Mouse (Mus musculus): ENCODE measurements around the gene Vsx2. TPM values are rescaled to one million over a fixed set of nuclear protein-coding genes. Genes with fewer than 3 reads are reported as not detected.

Vsx2 gene
- polyA plus RNA-seq, 1 experiment from 2014 or later: not detected

DNA sequence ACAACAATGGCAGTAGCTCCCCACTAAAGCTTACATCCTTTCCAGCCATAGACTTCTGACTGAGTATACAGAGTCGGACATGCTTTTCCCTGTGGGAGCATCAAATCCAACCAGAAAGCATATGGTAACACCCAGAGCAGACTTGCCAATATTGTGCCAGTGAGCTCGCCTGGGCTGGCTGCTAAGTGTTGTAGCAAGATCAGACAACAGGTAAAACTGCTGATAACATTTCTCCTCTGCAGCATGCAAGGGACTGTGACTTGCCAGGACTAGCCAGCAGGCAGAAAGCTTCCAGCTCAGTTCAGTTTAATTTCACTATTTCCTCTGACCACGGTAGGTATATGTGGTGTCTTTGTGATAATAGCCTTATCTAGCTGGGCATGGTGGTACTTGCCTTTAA, 62.3 kb downstream of the Vsx2 start:
- Histone ChIP-seq H3K4me3 (ENCODE audit: low read length) (no peak overlapping the region), H3K27me3 (ENCODE audit: insufficient read depth, low read length) (peaks cover 2% of the 10 kb centered on the region), H3K4me2 (replicated peaks; ENCODE audit: low read depth, low read length) (no peak overlapping the region), H3K9me3 (ENCODE audit: low read length) (no peaks in the 10 kb centered on the region), H3K36me3 (ENCODE audit: insufficient read depth, low read length) (no peaks in the 10 kb centered on the region), H3K9ac (replicated peaks; ENCODE audit: low read length) (no peak overlapping the region), H3K27ac (ENCODE audit: low read length) (no peak overlapping the region), H3K4me1 (ENCODE audit: insufficient read depth, low read length) (no peaks in the 10 kb centered on the region)
- ATAC-seq (ENCODE audit: low FRiP score, low TSS enrichment): no peak
- WGBS: 74% methylated on average over 3 of the region's 3 CpGs

DNA sequence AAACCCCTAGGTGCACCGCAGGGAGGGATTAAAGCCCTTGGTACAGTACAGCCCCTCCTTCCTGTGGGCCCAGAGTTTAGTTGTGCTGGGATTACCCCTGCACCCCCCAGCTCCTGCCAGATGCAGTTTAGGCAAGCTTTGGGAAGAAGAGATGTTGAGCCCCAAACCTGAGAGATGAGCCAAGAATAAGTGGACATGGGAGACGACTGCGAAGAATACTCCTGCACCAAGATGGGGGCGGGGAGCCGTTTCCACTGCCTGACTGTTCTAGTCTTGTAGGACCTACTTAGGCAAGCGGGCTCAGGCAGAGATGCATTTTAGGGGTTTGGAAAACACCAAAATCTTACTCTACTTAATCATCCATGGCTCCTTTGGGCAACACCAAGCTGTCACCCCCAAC, 70.7 kb downstream of the Vsx2 start:
- Histone ChIP-seq H3K36me3 (ENCODE audit: insufficient read depth, low read length) (no peaks in the 10 kb centered on the region), H3K27ac (ENCODE audit: low read length) (no peak overlapping the region), H3K27me3 (ENCODE audit: insufficient read depth, low read length) (peaks cover 51% of the 10 kb centered on the region), H3K9ac (replicated peaks; ENCODE audit: low read length) (no peak overlapping the region), H3K9me3 (ENCODE audit: low read length) (no peaks in the 10 kb centered on the region), H3K4me1 (ENCODE audit: insufficient read depth, low read length) (no peaks in the 10 kb centered on the region), H3K4me3 (ENCODE audit: low read length) (no peak overlapping the region), H3K4me2 (replicated peaks; ENCODE audit: low read depth, low read length) (no peak overlapping the region)
- WGBS: 14% methylated on average over 6 of the region's 6 CpGs
- no peak for ATAC-seq (ENCODE audit: low FRiP score, low TSS enrichment)

DNA sequence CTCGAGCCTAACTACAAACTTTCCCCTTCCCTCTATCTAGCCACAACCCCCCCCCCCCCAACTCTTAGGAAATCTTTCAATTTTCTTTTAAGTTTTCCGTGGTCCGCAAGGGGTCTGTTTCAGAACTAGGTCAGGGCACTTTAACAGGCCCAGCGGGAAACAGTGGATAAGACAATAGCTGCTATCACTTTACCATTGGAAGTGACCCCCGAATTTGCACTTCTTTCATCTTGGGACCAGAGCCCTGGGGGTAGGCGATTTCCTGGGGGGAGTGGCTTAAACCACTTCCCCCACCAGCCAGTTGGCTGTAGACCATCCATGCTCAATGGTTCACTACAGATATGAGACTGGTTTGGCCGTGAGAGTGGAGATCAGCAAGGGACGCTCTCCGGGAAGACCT, 71.1 kb downstream of the Vsx2 start, which contains the start of gene Vrtn:
Gene Vrtn (plus strand): TSS at position 366 of the 400 bp plus-strand sequence.
- H3K27ac ChIP-seq (ENCODE audit: low read length): no peak within 1 kb of the TSS
- no peaks in the 10 kb centered on the region for H3K9me3 ChIP-seq (ENCODE audit: low read length)
- no peak within 1 kb of the TSS for H3K4me3 ChIP-seq (ENCODE audit: low read length)
- no peak within 1 kb of the TSS for H3K9ac ChIP-seq (replicated peaks; ENCODE audit: low read length)
- peaks cover 51% of the 10 kb centered on the region for H3K27me3 ChIP-seq (ENCODE audit: insufficient read depth, low read length)
- no peak for ATAC-seq (ENCODE audit: low FRiP score, low TSS enrichment)
- no peak within 1 kb of the TSS for H3K4me2 ChIP-seq (replicated peaks; ENCODE audit: low read depth, low read length)
- no peaks in the 10 kb centered on the region for H3K4me1 ChIP-seq (ENCODE audit: insufficient read depth, low read length)
- no peaks in the 10 kb centered on the region for H3K36me3 ChIP-seq (ENCODE audit: insufficient read depth, low read length)
- 8% methylated on average over 9 of the region's 9 CpGs for WGBS

Other genes starting within 250 kb of the Vsx2 start
- 54.3 and 56.0 TPM in 2 replicates for gene Coq6, start 208.1 kb upstream of the Vsx2 start, polyA plus RNA-seq (2015; fragmentation: Nextera tagmentation; extraction: Ambion mirVana)
- 4.0 and 4.6 TPM in 2 replicates for gene Fam161b, start 207.9 kb upstream of the Vsx2 start, polyA plus RNA-seq (2015; fragmentation: Nextera tagmentation; extraction: Ambion mirVana)
- gene Entpd5, start 160.7 kb upstream of the Vsx2 start, polyA plus RNA-seq (2015; fragmentation: Nextera tagmentation; extraction: Ambion mirVana): 57.7 and 68.8 TPM in 2 replicates
- gene Bbof1, start 160.7 kb upstream of the Vsx2 start, polyA plus RNA-seq (2015; fragmentation: Nextera tagmentation; extraction: Ambion mirVana): 1.5 and 2.2 TPM in 2 replicates
- 22.3 and 23.0 TPM in 2 replicates for gene Rnf113a2, start 152.6 kb upstream of the Vsx2 start, polyA plus RNA-seq (2015; fragmentation: Nextera tagmentation; extraction: Ambion mirVana)
- 89.2 and 93.4 TPM in 2 replicates for gene Aldh6a1, start 118.8 kb upstream of the Vsx2 start, polyA plus RNA-seq (2015; fragmentation: Nextera tagmentation; extraction: Ambion mirVana)
- gene Lin52, start 118.3 kb upstream of the Vsx2 start, polyA plus RNA-seq (2015; fragmentation: Nextera tagmentation; extraction: Ambion mirVana): 21.7 and 23.7 TPM in 2 replicates
- 22.4 and 24.6 TPM in 2 replicates for gene Abcd4, start 47.7 kb downstream of the Vsx2 start, polyA plus RNA-seq (2015; fragmentation: Nextera tagmentation; extraction: Ambion mirVana)
- gene Vrtn, start 71.3 kb downstream of the Vsx2 start, polyA plus RNA-seq (2015; fragmentation: Nextera tagmentation; extraction: Ambion mirVana): not detected in 2 replicates
- 0.06 and 0.09 TPM in 2 replicates for gene Syndig1l, start 129.1 kb downstream of the Vsx2 start, polyA plus RNA-seq (2015; fragmentation: Nextera tagmentation; extraction: Ambion mirVana)
- gene Npc2, start 203.4 kb downstream of the Vsx2 start, polyA plus RNA-seq (2015; fragmentation: Nextera tagmentation; extraction: Ambion mirVana): 65.4 and 69.8 TPM in 2 replicates
- gene Isca2, start 203.5 kb downstream of the Vsx2 start, polyA plus RNA-seq (2015; fragmentation: Nextera tagmentation; extraction: Ambion mirVana): 148 and 150 TPM in 2 replicates

Measured in kidney, embryonic 16.5 days (tissue).